20 mouse cellular contexts compared by ENCODE assay signal in the genomic region with DNA sequence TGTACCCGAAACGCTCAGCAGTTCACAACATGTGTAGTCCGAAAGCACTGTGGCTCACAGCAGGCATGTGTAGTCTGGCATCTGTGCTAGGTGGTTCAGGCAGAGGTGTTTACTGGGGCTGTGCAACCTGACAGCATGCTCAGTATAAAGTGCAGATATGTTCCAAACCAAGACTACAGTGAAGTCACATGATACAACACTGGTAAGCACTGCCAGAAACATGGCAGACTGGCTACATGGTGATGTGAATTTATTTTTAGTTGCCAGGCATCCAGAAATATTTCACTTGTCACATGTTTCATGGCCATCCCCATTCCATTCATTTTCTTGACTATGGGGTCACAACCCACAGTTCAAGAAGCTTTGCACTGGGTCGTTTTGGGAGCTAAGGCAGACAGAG.
DNase-seq lines count a peak whose midpoint lies in the region; ATAC-seq and TF ChIP-seq lines count a peak whose summit lies in the region.
"Had no signal": no experiment of that assay in that cellular context is flagged by ENCODE, and none has a peak within 500 bp of the region (broad histone marks: within the 10 kb centered on the region; RNA-seq: fewer than 3 reads in every experiment).

No protein-coding gene starts in this region.

- H3K27me3 ChIP-seq in forebrain, embryonic 14.5 days (replicated peaks; ENCODE audit: control insufficient read depth, insufficient read depth, low read length): no peaks in the 10 kb centered on the region
- H3K27me3 ChIP-seq in forebrain, embryonic 16.5 days (replicated peaks; ENCODE audit: control insufficient read depth, insufficient read depth, low read length): no peaks in the 10 kb centered on the region
- no peaks in the 10 kb centered on the region for H3K27me3 ChIP-seq in heart, embryonic 13.5 days (replicated peaks)
- no peaks in the 10 kb centered on the region for H3K27me3 ChIP-seq in heart, embryonic 11.5 days (ENCODE audit: control insufficient read depth, insufficient read depth, low read length)
- no peaks in the 10 kb centered on the region for H3K27me3 ChIP-seq in heart, postnatal 0 days (ENCODE audit: control insufficient read depth, insufficient read depth, low read length)
- H3K27me3 ChIP-seq: forebrain, embryonic 13.5 days; hindbrain, embryonic 15.5 days had no signal

- TF ChIP-seq CTCF in heart, postnatal 0 days (IDR thresholded peaks at IDR 0.05; ENCODE audit: low read depth): no peak

- H3K9me3 ChIP-seq in forebrain, embryonic 14.5 days (replicated peaks; ENCODE audit: control insufficient read depth, low read length): no peaks in the 10 kb centered on the region
- H3K9me3 ChIP-seq in forebrain, embryonic 16.5 days (ENCODE audit: control insufficient read depth, low read length): no peaks in the 10 kb centered on the region
- no peaks in the 10 kb centered on the region for H3K9me3 ChIP-seq in heart, embryonic 13.5 days
- H3K9me3 ChIP-seq in heart, embryonic 11.5 days (replicated peaks; ENCODE audit: control insufficient read depth, low read length): no peaks in the 10 kb centered on the region
- no peaks in the 10 kb centered on the region for H3K9me3 ChIP-seq in heart, postnatal 0 days (replicated peaks; ENCODE audit: control insufficient read depth, low read length)
- H3K9me3 ChIP-seq: embryonic facial prominence, embryonic 10.5 days; forebrain, embryonic 13.5 days; G1E; hindbrain, embryonic 15.5 days had no signal

- no peak overlapping the region for H3K9ac ChIP-seq in forebrain, embryonic 14.5 days (ENCODE audit: low read length)
- no peak overlapping the region for H3K9ac ChIP-seq in forebrain, embryonic 16.5 days (replicated peaks; ENCODE audit: low read depth, low read length)
- H3K9ac ChIP-seq in heart, embryonic 13.5 days: no peak overlapping the region
- no peak overlapping the region for H3K9ac ChIP-seq in heart, embryonic 11.5 days (ENCODE audit: low read depth, low read length)
- H3K9ac ChIP-seq in heart, postnatal 0 days (replicated peaks; ENCODE audit: low read depth, low read length): no peak overlapping the region
- H3K9ac ChIP-seq: forebrain, embryonic 13.5 days; hindbrain, embryonic 15.5 days had no signal

- no peak for DNase-seq in forebrain, embryonic 14.5 days (ENCODE audit: low spot score)
- peak; percentile 8 for DNase-seq in kidney, postnatal 14 days
- no peak for DNase-seq in kidney, postnatal 25 days
- DNase-seq in heart, postnatal 0 days (ENCODE audit: low spot score): peak; percentile 61
- DNase-seq: adrenal gland, adult 8-10 months; adrenal gland, postnatal 36 days; B cell, adult 2 months; cerebellum, adult 2 months; cerebellum, postnatal 10 days; gastrocnemius, postnatal 36 days had no signal

- peaks cover 7% of the 10 kb centered on the region for H3K4me1 ChIP-seq in forebrain, embryonic 14.5 days (ENCODE audit: control insufficient read depth, insufficient read depth, low read length)
- peaks cover 11% of the 10 kb centered on the region for H3K4me1 ChIP-seq in forebrain, embryonic 16.5 days (replicated peaks; ENCODE audit: control insufficient read depth, insufficient read depth, low read length)
- H3K4me1 ChIP-seq in heart, embryonic 13.5 days: peaks cover 19% of the 10 kb centered on the region
- H3K4me1 ChIP-seq in heart, embryonic 11.5 days (ENCODE audit: control insufficient read depth, insufficient read depth, low read length): peaks cover 3% of the 10 kb centered on the region; the same call in 1 of the 2 replicates
- H3K4me1 ChIP-seq in heart, postnatal 0 days (ENCODE audit: control insufficient read depth, insufficient read depth): peaks cover 10% of the 10 kb centered on the region; the same call in 1 of the 2 replicates
- H3K4me1 ChIP-seq: hindbrain, embryonic 15.5 days had no signal

- H3K4me2 ChIP-seq in forebrain, embryonic 14.5 days (ENCODE audit: low read length): no peak overlapping the region
- no peak overlapping the region for H3K4me2 ChIP-seq in forebrain, embryonic 16.5 days (ENCODE audit: low read length)
- H3K4me2 ChIP-seq in heart, embryonic 13.5 days: no peak overlapping the region
- no peak overlapping the region for H3K4me2 ChIP-seq in heart, embryonic 11.5 days
- no peak overlapping the region for H3K4me2 ChIP-seq in heart, postnatal 0 days (ENCODE audit: low read depth, low read length)
- H3K4me2 ChIP-seq: forebrain, embryonic 13.5 days; hindbrain, embryonic 15.5 days had no signal

- WGBS in forebrain, embryonic 14.5 days: 80% methylated on average over 4 of the region's 4 CpGs
- WGBS in forebrain, embryonic 16.5 days: 77% methylated on average over 4 of the region's 4 CpGs
- WGBS in heart, embryonic 13.5 days: 74% methylated on average over 4 of the region's 4 CpGs
- WGBS in heart, embryonic 11.5 days (ENCODE audit: insufficient replicate concordance): 79% methylated on average over 4 of the region's 4 CpGs
- 73% methylated on average over 4 of the region's 4 CpGs for WGBS in heart, postnatal 0 days

- ATAC-seq in forebrain, embryonic 14.5 days: 0 out of 2 replicates have a peak, but pooled peaks have one; percentile 44
- no peak for ATAC-seq in forebrain, embryonic 16.5 days
- ATAC-seq in heart, embryonic 13.5 days (ENCODE audit: extremely low read depth, insufficient number of reproducible peaks, low FRiP score, low TSS enrichment): no peak
- no peak for ATAC-seq in heart, embryonic 11.5 days (replicated peaks; ENCODE audit: insufficient number of reproducible peaks, low FRiP score, low TSS enrichment)
- peak; percentile 88 for ATAC-seq in heart, postnatal 0 days (ENCODE audit: insufficient read depth, low read depth)
- ATAC-seq: CD4-positive, CD25-positive, alpha-beta regulatory T cell, adult 4 months; forebrain, embryonic 13.5 days; inflammation-experienced regulatory T-cells, adult 6 months; intestine, postnatal 0 days had no signal

- no peak overlapping the region for H3K27ac ChIP-seq in forebrain, embryonic 14.5 days (ENCODE audit: low read depth, low read length)
- no peak overlapping the region for H3K27ac ChIP-seq in forebrain, embryonic 16.5 days (ENCODE audit: low read length)
- H3K27ac ChIP-seq in heart, embryonic 13.5 days (replicated peaks): peak overlapping the region; percentile 71
- no peak overlapping the region for H3K27ac ChIP-seq in heart, embryonic 11.5 days (ENCODE audit: low read depth, low read length)
- peak overlapping the region; percentile 36 for H3K27ac ChIP-seq in heart, postnatal 0 days (ENCODE audit: low read depth)
- H3K27ac ChIP-seq: embryonic facial prominence, embryonic 10.5 days; forebrain, embryonic 13.5 days; hindbrain, embryonic 15.5 days had no signal

- no peaks in the 10 kb centered on the region for H3K36me3 ChIP-seq in forebrain, embryonic 14.5 days (ENCODE audit: control insufficient read depth, insufficient read depth, low read length)
- H3K36me3 ChIP-seq in forebrain, embryonic 16.5 days (ENCODE audit: control insufficient read depth, insufficient read depth): no peaks in the 10 kb centered on the region
- 0 out of 2 replicates have a peak, but pooled peaks cover 5% of the 10 kb centered on the region for H3K36me3 ChIP-seq in heart, embryonic 13.5 days
- no peaks in the 10 kb centered on the region for H3K36me3 ChIP-seq in heart, embryonic 11.5 days (ENCODE audit: control insufficient read depth, insufficient read depth, low read length)
- H3K36me3 ChIP-seq in heart, postnatal 0 days (replicated peaks; ENCODE audit: control insufficient read depth, insufficient read depth, low read length): no peaks in the 10 kb centered on the region; the same call in 1 of the 2 replicates
- H3K36me3 ChIP-seq: embryonic facial prominence, embryonic 10.5 days; hindbrain, embryonic 15.5 days had no signal

- no peak overlapping the region for H3K4me3 ChIP-seq in forebrain, embryonic 14.5 days (ENCODE audit: low read depth, low read length)
- H3K4me3 ChIP-seq in forebrain, embryonic 16.5 days (replicated peaks; ENCODE audit: low read length): no peak overlapping the region
- H3K4me3 ChIP-seq in heart, embryonic 13.5 days: no peak overlapping the region
- no peak overlapping the region for H3K4me3 ChIP-seq in heart, embryonic 11.5 days (ENCODE audit: low read depth, low read length)
- H3K4me3 ChIP-seq in heart, postnatal 0 days (ENCODE audit: low read depth, low read length): no peak overlapping the region
- H3K4me3 ChIP-seq: embryonic facial prominence, embryonic 10.5 days; forebrain, embryonic 13.5 days; hindbrain, embryonic 15.5 days had no signal

- TF ChIP-seq EP300 in heart, postnatal 0 days (IDR thresholded peaks at IDR 0.05; ENCODE audit: low read depth): no peak

Comparison
In these comparisons a context has a peak if more than half of its experiments do, and no peak if none do; other contexts are left out.
1. ATAC-seq: peak in forebrain, embryonic 14.5 days (single experiment) and heart, postnatal 0 days (single experiment); none in forebrain, embryonic 16.5 days (single experiment), heart, embryonic 13.5 days (single experiment) and heart, embryonic 11.5 days (single experiment).
2. DNase-seq: peak in kidney, postnatal 14 days (single experiment) and heart, postnatal 0 days (single experiment); none in forebrain, embryonic 14.5 days (single experiment) and kidney, postnatal 25 days (0 of 2).
3. H3K27ac ChIP-seq: peak in heart, embryonic 13.5 days (single experiment) and heart, postnatal 0 days (single experiment); none in forebrain, embryonic 14.5 days (single experiment), forebrain, embryonic 16.5 days (single experiment) and heart, embryonic 11.5 days (single experiment).